Mouse (Mus musculus) embryonic facial prominence, embryonic 13.5 days (tissue): Measurements from ENCODE around the gene Tmem178. TPM values are rescaled to one million over a fixed set of nuclear protein-coding genes. Genes with fewer than 3 reads are reported as not detected.

Source experiments
- ATAC-seq: fragments of 200-750 bp; cut with Nextera tagmentation; 2 replicates; pipeline ENCODE4 v1.8.0; 2017; ENCODE audit warnings: low read depth; ENCODE audit not compliant: insufficient number of reproducible peaks, insufficient read depth, low FRiP score, low TSS enrichment
- H3K27ac ChIP-seq: fragments of 300-500 bp; sonication (generic); 2 replicates; pipeline ENCODE4 v1.5.1; 2015; ENCODE audit warnings: moderate library complexity, mild to moderate bottlenecking, inconsistent platforms
- H3K27me3 ChIP-seq: fragments of 300-500 bp; sonication (generic); 2 replicates; pipeline ENCODE4 v1.6.1; 2015; ENCODE audit warnings: mild to moderate bottlenecking, inconsistent platforms
- H3K36me3 ChIP-seq: fragments of 300-500 bp; sonication (generic); 2 replicates; pipeline ENCODE4 v1.6.1; 2015; ENCODE audit warnings: mild to moderate bottlenecking, inconsistent platforms
- H3K4me1 ChIP-seq: fragments of 300-500 bp; sonication (generic); 2 replicates; pipeline ENCODE4 v1.6.1; 2015; ENCODE audit warnings: inconsistent platforms
- H3K4me2 ChIP-seq: fragments of 300-500 bp; sonication (generic); 2 replicates; pipeline ENCODE4 v1.6.1; 2015; ENCODE audit warnings: moderate library complexity, mild to moderate bottlenecking, inconsistent platforms
- H3K4me3 ChIP-seq: fragments of 300-500 bp; sonication (generic); 2 replicates; pipeline ENCODE4 v1.5.1; 2015; ENCODE audit warnings: mild to moderate bottlenecking, inconsistent platforms
- H3K9ac ChIP-seq: fragments of 300-500 bp; sonication (generic); 2 replicates; pipeline ENCODE4 v1.6.1; 2015; ENCODE audit warnings: mild to moderate bottlenecking, inconsistent platforms
- H3K9me3 ChIP-seq: fragments of 300-500 bp; sonication (generic); 2 replicates; pipeline ENCODE4 v1.6.1; 2016; ENCODE audit warnings: inconsistent platforms
- WGBS: fragments of 180-500 bp; shearing (Covaris S2); methylation state at CpG from one replicate; pipeline ENCODE4 v1.1.7; 2015; ENCODE audit warnings: mixed read lengths; 5-methylcytosine and 5-hydroxymethylcytosine counted together
- polyA plus RNA-seq: library from polyadenylated mRNA; unstranded; fragments of >200 nt; fragmentation: Nextera tagmentation; extraction: Ambion mirVana; gene quantifications from 2 replicates; pipeline ENCODE4 v1.2.1, GENCODE M21; 2015

The Tmem178 gene
- polyA plus RNA-seq, 1 experiment from 2014 or later: 4.7 TPM

DNA sequence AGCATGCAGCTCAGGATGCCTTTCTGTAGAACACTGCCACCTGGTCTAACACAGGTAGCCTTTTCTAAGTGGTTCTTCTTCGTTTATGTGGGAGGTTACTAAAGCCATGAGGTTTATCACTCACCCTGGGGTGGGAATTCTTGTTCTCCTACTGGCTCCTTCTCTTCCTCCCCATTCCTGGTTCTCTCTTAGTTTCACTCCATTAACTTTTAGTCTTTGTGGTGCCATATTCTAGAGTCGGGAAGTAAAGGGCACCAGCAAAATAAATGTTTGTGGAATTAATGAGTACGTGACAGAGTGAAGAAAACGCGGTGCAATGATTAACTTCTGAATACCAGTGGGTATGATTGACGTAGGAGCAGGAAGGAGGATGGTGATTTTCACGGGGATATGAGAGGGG lies 28.5 kb downstream of the Tmem178 start:
- Histone ChIP-seq H3K27me3 (no peaks in the 10 kb centered on the region), H3K9me3 (no peaks in the 10 kb centered on the region), H3K4me1 (peaks cover 26% of the 10 kb centered on the region), H3K4me3 (no peak overlapping the region), H3K27ac (no peak overlapping the region), H3K9ac (no peak overlapping the region), H3K36me3 (no peaks in the 10 kb centered on the region), H3K4me2 (no peak overlapping the region)
- no peak for ATAC-seq
- 87% methylated on average over 7 of the region's 7 CpGs for WGBS

DNA sequence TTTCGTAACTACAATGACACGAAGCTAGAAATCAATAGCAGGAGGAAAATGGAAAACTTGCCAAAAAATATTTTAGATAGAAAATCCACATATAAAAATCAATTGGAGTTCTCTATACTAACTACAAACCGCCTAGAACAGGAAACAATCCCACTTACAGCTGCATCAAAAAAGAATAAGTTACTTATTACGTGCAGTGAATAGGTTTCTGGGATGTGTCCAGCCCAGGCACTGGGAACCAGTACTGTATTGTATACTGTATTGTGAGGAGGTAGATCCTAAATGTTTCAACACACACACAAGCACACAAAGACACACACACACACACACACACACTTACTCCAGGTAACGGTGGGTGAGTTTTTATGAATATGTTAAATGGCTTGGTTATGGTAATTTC lies 32.8 kb downstream of the Tmem178 start:
- no peak overlapping the region for H3K27ac ChIP-seq
- H3K27me3 ChIP-seq: no peaks in the 10 kb centered on the region; the same call in 1 of the 2 replicates
- no peak overlapping the region for H3K4me2 ChIP-seq
- no peak overlapping the region for H3K4me3 ChIP-seq
- ATAC-seq: no peak
- H3K36me3 ChIP-seq: no peaks in the 10 kb centered on the region
- H3K9me3 ChIP-seq: no peaks in the 10 kb centered on the region
- H3K9ac ChIP-seq: no peak overlapping the region
- H3K4me1 ChIP-seq: no peaks in the 10 kb centered on the region
- 80% methylated on average over 5 of the region's 5 CpGs for WGBS

DNA sequence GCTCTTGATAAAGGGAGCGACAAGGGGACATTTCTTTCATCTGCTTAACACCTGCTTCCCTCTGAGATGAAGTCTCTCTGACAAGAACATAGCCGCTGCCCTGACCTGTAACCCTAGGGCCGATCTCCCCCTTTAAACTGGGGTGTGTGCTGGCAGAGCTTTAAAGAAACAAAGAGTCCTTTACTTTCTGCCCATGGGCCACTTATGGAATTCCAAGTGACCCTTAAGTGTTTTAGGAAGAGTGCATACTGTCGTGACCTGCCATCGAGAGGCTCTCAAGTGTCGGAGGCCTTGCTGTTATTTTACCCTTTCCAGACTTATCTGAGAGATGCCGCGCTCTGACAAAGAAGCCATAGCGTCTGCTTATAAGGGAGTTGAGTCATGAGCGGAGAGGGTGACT lies 35.7 kb downstream of the Tmem178 start:
- Histone ChIP-seq H3K27ac (no peak overlapping the region), H3K9ac (no peak overlapping the region), H3K4me3 (no peak overlapping the region), H3K36me3 (no peaks in the 10 kb centered on the region), H3K4me1 (no peaks in the 10 kb centered on the region), H3K4me2 (no peak overlapping the region), H3K27me3 (peaks cover 4% of the 10 kb centered on the region; the same call in 1 of the 2 replicates), H3K9me3 (no peaks in the 10 kb centered on the region)
- ATAC-seq: no peak
- 45% methylated on average over 10 of the region's 10 CpGs for WGBS

DNA sequence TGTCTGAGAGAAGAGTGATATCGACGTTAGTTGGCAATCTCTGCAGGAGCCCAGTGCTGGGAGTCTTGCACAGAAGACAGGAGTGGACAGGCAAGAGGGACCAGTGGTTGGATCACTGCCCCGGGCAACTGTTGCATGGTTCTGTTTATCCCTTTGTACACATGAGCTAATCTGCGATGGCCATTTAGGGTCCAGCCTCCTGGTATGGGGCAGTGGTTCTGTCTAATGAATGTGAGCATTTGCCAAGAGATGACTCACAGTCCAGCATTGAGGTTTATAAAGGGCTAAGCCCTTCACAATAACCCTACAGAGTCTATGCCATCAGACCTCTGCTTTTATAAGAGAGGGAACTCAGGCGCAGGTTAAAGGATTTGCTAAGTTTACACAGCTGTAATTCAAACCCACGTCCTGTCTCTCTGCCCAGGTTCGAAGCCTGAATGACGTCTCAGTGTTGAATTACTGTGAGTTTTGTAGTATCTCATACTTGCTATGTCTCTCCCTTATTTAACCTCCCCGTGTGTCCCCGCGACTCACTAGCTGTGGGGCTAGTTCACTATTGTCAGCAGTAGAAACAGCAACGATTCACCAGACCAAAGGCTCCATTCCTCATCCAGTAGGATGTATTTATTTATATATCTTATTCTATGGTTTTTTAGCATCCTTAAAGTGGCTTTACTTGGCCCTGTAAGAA lies 37.4 kb downstream of the Tmem178 start:
- no peak for ATAC-seq
- Histone ChIP-seq H3K4me1 (no peaks in the 10 kb centered on the region), H3K9ac (no peak overlapping the region), H3K27ac (no peak overlapping the region), H3K4me3 (no peak overlapping the region), H3K27me3 (peaks cover 4% of the 10 kb centered on the region; the same call in 1 of the 2 replicates), H3K4me2 (no peak overlapping the region), H3K36me3 (no peaks in the 10 kb centered on the region), H3K9me3 (no peaks in the 10 kb centered on the region)
- 58% methylated on average over 12 of the region's 12 CpGs for WGBS

GRCm38 (mm10) chr17:80982412-80982787 lies 38.0 kb downstream of the Tmem178 start:
- no peak overlapping the region for H3K4me3 ChIP-seq
- ATAC-seq: 0 out of 2 replicates have a peak, but pooled peaks have one; percentile 52
- 9% methylated on average over 8 of the region's 8 CpGs for WGBS
- no peaks in the 10 kb centered on the region for H3K9me3 ChIP-seq
- no peaks in the 10 kb centered on the region for H3K4me1 ChIP-seq
- peaks cover 4% of the 10 kb centered on the region; the same call in 1 of the 2 replicates for H3K27me3 ChIP-seq
- H3K4me2 ChIP-seq: no peak overlapping the region
- no peaks in the 10 kb centered on the region for H3K36me3 ChIP-seq
- H3K9ac ChIP-seq: no peak overlapping the region
- no peak overlapping the region for H3K27ac ChIP-seq

DNA sequence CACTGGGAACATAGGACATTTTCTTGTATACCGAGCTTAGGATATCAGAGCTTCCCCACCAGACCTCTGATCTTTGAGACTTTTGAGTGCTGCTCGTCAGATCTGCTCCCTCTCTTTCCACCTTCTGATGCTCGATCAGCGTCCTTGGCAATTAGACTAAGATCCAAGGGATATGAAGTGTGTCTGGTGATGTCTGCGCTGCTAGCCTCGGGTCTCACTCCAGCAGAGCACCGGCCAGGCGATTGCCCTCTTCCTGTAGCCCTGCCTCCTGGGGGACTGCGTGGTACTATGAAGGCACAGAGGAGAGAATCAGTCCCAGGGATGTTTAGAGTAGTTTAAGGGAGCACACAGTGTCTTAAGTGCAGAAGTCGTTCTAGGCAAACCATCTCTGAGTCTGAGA lies 38.5 kb downstream of the Tmem178 start:
- Histone ChIP-seq H3K9me3 (no peaks in the 10 kb centered on the region), H3K36me3 (no peaks in the 10 kb centered on the region), H3K27me3 (peaks cover 4% of the 10 kb centered on the region; the same call in 1 of the 2 replicates), H3K4me2 (no peak overlapping the region), H3K4me1 (no peaks in the 10 kb centered on the region), H3K27ac (no peak overlapping the region), H3K9ac (no peak overlapping the region), H3K4me3 (no peak overlapping the region)
- ATAC-seq: no peak
- WGBS: 75% methylated on average over 10 of the region's 10 CpGs

- Histone ChIP-seq H3K27ac (no peak overlapping the region), H3K4me3 (no peak overlapping the region), H3K4me2 (no peak overlapping the region), H3K36me3 (no peaks in the 10 kb centered on the region), H3K9me3 (0 out of 2 replicates have a peak, but pooled peaks cover 3% of the 10 kb centered on the region), H3K4me1 (0 out of 2 replicates have a peak, but pooled peaks cover 4% of the 10 kb centered on the region), H3K27me3 (no peaks in the 10 kb centered on the region), H3K9ac (no peak overlapping the region)
- 71% methylated on average over 8 of the region's 8 CpGs for WGBS
- no peak for ATAC-seq
These were observed 47.2 kb downstream of the Tmem178 start for GRCm38 (mm10) chr17:80991535-80992127.

DNA sequence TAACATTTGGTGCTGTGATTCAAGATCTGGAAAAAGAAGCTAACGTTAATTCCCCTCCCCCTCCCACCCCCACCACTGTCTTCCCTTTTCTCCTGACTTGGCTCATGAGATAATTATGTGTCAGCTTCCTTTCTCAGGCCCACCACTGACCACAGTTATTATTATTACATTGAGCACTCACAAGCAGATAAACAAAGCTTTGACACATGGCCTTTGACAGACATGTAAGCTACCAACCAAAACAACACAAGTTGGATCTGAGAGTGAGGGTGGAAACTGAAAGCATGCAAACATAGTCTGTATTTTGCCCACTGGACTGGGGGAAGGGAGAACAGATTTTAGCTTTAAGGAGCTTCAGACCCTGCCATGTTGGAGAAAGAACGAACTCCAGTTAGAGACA lies 52.8 kb downstream of the Tmem178 start:
- Histone ChIP-seq H3K4me1 (peaks cover 12% of the 10 kb centered on the region), H3K4me3 (no peak overlapping the region), H3K9ac (no peak overlapping the region), H3K9me3 (0 out of 2 replicates have a peak, but pooled peaks cover 3% of the 10 kb centered on the region), H3K36me3 (no peaks in the 10 kb centered on the region), H3K27me3 (no peaks in the 10 kb centered on the region), H3K27ac (no peak overlapping the region), H3K4me2 (no peak overlapping the region)
- 75% methylated on average over 2 of the region's 2 CpGs for WGBS
- ATAC-seq: no peak

- Histone ChIP-seq H3K9me3 (0 out of 2 replicates have a peak, but pooled peaks cover 3% of the 10 kb centered on the region), H3K4me3 (no peak overlapping the region), H3K27me3 (no peaks in the 10 kb centered on the region), H3K9ac (no peak overlapping the region), H3K36me3 (no peaks in the 10 kb centered on the region), H3K27ac (no peak overlapping the region), H3K4me1 (peaks cover 12% of the 10 kb centered on the region), H3K4me2 (no peak overlapping the region)
- ATAC-seq: no peak
- 37% methylated on average over 6 of the region's 6 CpGs for WGBS
These were observed 54.5 kb downstream of the Tmem178 start for GRCm38 (mm10) chr17:80998958-80999357.

DNA sequence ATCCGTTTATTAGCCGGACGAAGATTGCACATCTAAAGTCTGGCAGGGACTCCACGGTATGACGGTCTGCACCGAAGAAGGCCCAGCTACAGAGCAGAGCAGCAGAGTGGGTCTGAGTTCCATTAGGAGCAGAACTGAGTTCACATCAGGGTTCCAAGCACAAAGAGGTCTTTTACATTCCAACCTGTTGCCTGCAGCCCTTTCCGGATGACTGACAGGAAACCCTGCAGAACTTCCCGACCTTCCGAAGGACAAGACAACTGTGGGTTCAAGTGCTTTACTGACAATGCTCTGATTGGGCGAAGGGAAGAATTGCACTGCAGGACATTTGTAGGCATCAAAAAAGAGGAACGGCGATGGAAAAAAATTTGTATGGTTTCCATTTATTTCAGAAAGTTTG lies 56.6 kb downstream of the Tmem178 start:
- Histone ChIP-seq H3K4me3 (no peak overlapping the region), H3K4me2 (no peak overlapping the region), H3K27ac (no peak overlapping the region), H3K9ac (no peak overlapping the region), H3K4me1 (peaks cover 12% of the 10 kb centered on the region), H3K9me3 (0 out of 2 replicates have a peak, but pooled peaks cover 3% of the 10 kb centered on the region), H3K36me3 (no peaks in the 10 kb centered on the region), H3K27me3 (no peaks in the 10 kb centered on the region)
- 35% methylated on average over 12 of the region's 12 CpGs for WGBS
- ATAC-seq: no peak

DNA sequence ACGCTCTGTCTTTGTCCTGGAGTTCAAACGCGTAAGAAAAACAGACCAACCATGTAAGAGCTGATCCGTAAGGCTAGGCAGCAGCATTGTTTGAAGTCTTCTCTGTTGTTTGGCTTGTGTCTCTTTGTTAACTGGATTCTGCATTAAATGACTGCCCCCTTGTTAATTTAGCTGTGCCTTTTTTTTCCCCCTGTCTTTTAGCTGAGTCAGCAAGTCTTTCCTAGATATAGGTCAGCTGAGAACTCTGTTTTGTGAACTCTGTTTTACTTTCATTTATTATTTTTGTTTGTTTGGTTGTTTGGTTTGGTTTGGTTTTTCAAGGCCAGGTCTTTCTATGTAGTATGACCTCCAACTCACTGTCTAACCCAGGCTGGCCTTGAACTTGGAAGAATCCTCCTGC lies 57.2 kb downstream of the Tmem178 start:
- no peak for ATAC-seq
- 75% methylated on average over 4 of the region's 4 CpGs for WGBS

GRCm38 (mm10) chr17:81002130-81002529 lies 57.7 kb downstream of the Tmem178 start:
- no peak for ATAC-seq
- WGBS: 49% methylated on average over 5 of the region's 5 CpGs
- no peak overlapping the region for H3K4me2 ChIP-seq

More for the DNA sequence above, 57.2 kb downstream of the Tmem178 start:
- no peak overlapping the region for H3K4me2 ChIP-seq
- no peak overlapping the region for H3K9ac ChIP-seq
- no peaks in the 10 kb centered on the region for H3K36me3 ChIP-seq
- H3K9me3 ChIP-seq: 0 out of 2 replicates have a peak, but pooled peaks cover under 1% of the 10 kb centered on the region
- H3K4me1 ChIP-seq: peaks cover 12% of the 10 kb centered on the region
- H3K27ac ChIP-seq: no peak overlapping the region
- H3K4me3 ChIP-seq: no peak overlapping the region
- H3K27me3 ChIP-seq: no peaks in the 10 kb centered on the region

More at GRCm38 (mm10) chr17:81002130-81002529, 57.7 kb downstream of the Tmem178 start:
- peaks cover 12% of the 10 kb centered on the region for H3K4me1 ChIP-seq
- H3K27ac ChIP-seq: no peak overlapping the region
- H3K36me3 ChIP-seq: no peaks in the 10 kb centered on the region
- no peak overlapping the region for H3K4me3 ChIP-seq
- no peak overlapping the region for H3K9ac ChIP-seq
- H3K9me3 ChIP-seq: no peaks in the 10 kb centered on the region
- no peaks in the 10 kb centered on the region for H3K27me3 ChIP-seq
